Mouse (Mus musculus) small intestine, adult 2 months (tissue): ENCODE measurements around the gene Bcl2l14.

Experiments used
- CTCF ChIP-seq: fragments of 200-500 bp; IDR thresholded peaks from 2 replicates; pipeline ENCODE4 v1.5.1; 2012; ENCODE audit warnings: low read depth, mild to moderate bottlenecking, control low read depth, inconsistent platforms, low read length, moderate library complexity, mixed read lengths; ENCODE audit not compliant: insufficient replicate concordance, insufficient read length; ENCODE audit errors: extremely low read depth
- POLR2A ChIP-seq: fragments of 200-500 bp; IDR thresholded peaks from 2 replicates; pipeline ENCODE4 v1.6.1; 2012; ENCODE audit warnings: low read depth, mild to moderate bottlenecking, control low read depth, inconsistent platforms, low read length, moderate library complexity

- TF ChIP-seq CTCF (no peak), POLR2A (no peak)
Measured at GRCm38 (mm10) chr6:134470857-134471256, 74.7 kb downstream of the Bcl2l14 start.
